Mouse (Mus musculus) left cerebral cortex, adult 8-10 months (tissue): Measurements from ENCODE around the gene 1700113H08Rik. TPM values are rescaled to one million over a fixed set of nuclear protein-coding genes. Genes with fewer than 3 reads are reported as not detected.
A peak's percentile ranks its signal among the peaks of the same experiment; 100 is the strongest.

Experiments
- DNase-seq, 2 experiments: peaks; one replicate each; pipeline ENCODE4 v3.0.0; 2022; ENCODE audit warnings: low spot score in 2 of 2
- total RNA-seq, 4 experiments: library from RNA; stranded (reverse); gene quantifications; 2 replicates each; pipeline ENCODE4 v1.2.4; 2022

The 1700113H08Rik gene
- total RNA-seq, result not detected

GRCm38 (mm10) chr10:87057500-87058250, at the start of gene 1700113H08Rik:
Gene 1700113H08Rik (plus strand): TSS chr10:87058045.
- peak in 1 of 2 experiments; percentile 19 for DNase-seq

GRCm38 (mm10) chr10:87008215-87008499, 49.7 kb upstream of the 1700113H08Rik start:
- DNase-seq, result no peak

- no peak for DNase-seq
Measured at GRCm38 (mm10) chr10:87012087-87012486, 45.8 kb upstream of the 1700113H08Rik start.

- DNase-seq, result no peak
Measured at GRCm38 (mm10) chr10:87014391-87014965, 43.4 kb upstream of the 1700113H08Rik start.

- no peak for DNase-seq
Measured at GRCm38 (mm10) chr10:87015403-87015802, 42.4 kb upstream of the 1700113H08Rik start.

- DNase-seq, result no peak
Measured at GRCm38 (mm10) chr10:87016151-87016692, 41.6 kb upstream of the 1700113H08Rik start.

- DNase-seq, result no peak
Measured at GRCm38 (mm10) chr10:87018876-87019275, 39.0 kb upstream of the 1700113H08Rik start.

- peak in 1 of 2 experiments; percentile 30 for DNase-seq
Measured at GRCm38 (mm10) chr10:87020711-87021110, 37.1 kb upstream of the 1700113H08Rik start.

- peak; percentile 54 to 59 for DNase-seq
Measured at GRCm38 (mm10) chr10:87024884-87025283, 33.0 kb upstream of the 1700113H08Rik start.

- DNase-seq, result no peak
Measured at GRCm38 (mm10) chr10:87032768-87033167, 25.1 kb upstream of the 1700113H08Rik start.

GRCm38 (mm10) chr10:87035866-87036265, 22.0 kb upstream of the 1700113H08Rik start:
- no peak for DNase-seq

GRCm38 (mm10) chr10:87036271-87036703, 21.6 kb upstream of the 1700113H08Rik start:
- DNase-seq, result no peak

GRCm38 (mm10) chr10:87037062-87037461, 20.8 kb upstream of the 1700113H08Rik start:
- no peak for DNase-seq

- DNase-seq, result no peak
Measured at GRCm38 (mm10) chr10:87039340-87039739, 18.5 kb upstream of the 1700113H08Rik start.

GRCm38 (mm10) chr10:87039800-87040199, 18.0 kb upstream of the 1700113H08Rik start:
- DNase-seq, result no peak

- DNase-seq, result no peak
Measured at GRCm38 (mm10) chr10:87041265-87041664, 16.6 kb upstream of the 1700113H08Rik start.

GRCm38 (mm10) chr10:87045273-87045672, 12.6 kb upstream of the 1700113H08Rik start:
- no peak for DNase-seq

GRCm38 (mm10) chr10:87046469-87046868, 11.4 kb upstream of the 1700113H08Rik start:
- no peak for DNase-seq

- DNase-seq, result no peak
Measured at GRCm38 (mm10) chr10:87046931-87047468, 10.8 kb upstream of the 1700113H08Rik start.

GRCm38 (mm10) chr10:87049179-87049578, 8.7 kb upstream of the 1700113H08Rik start:
- no peak for DNase-seq

- no peak for DNase-seq
Measured at GRCm38 (mm10) chr10:87051714-87052113, 6.1 kb upstream of the 1700113H08Rik start.

GRCm38 (mm10) chr10:87058251-87058925, 543 bp downstream of the 1700113H08Rik start:
- DNase-seq, result peak; percentile 39 to 78
